Mouse (Mus musculus) adrenal gland, adult 18-20 months (tissue): ENCODE data around the gene Apoa2. TPM values are rescaled to one million over a fixed set of nuclear protein-coding genes. Genes with fewer than 3 reads are reported as not detected.

ENCODE experiments used
- DNase-seq, 2 experiments: peaks; one replicate each; pipeline ENCODE4 v3.0.0; 2021 to 2022; ENCODE audit warnings: low spot score in 2 of 2
- total RNA-seq, 2 experiments: library from RNA; stranded (reverse); gene quantifications; 1 replicate in 1 of 2; 2 replicates in 1 of 2; pipeline ENCODE4 v1.2.3; 2021

Apoa2 gene
- total RNA-seq, 2 experiments from 2014 or later: 4.2 to 4.6 TPM

- no peak for DNase-seq
Observed at GRCm38 (mm10) chr1:171204249-171204644, 20.6 kb upstream of the Apoa2 start.

- DNase-seq: no peak
Observed at GRCm38 (mm10) chr1:171205704-171206493, 19.0 kb upstream of the Apoa2 start.

GRCm38 (mm10) chr1:171209409-171209808 is 15.4 kb upstream of the Apoa2 start:
- no peak for DNase-seq

GRCm38 (mm10) chr1:171212854-171213253 is 12.0 kb upstream of the Apoa2 start:
- DNase-seq: no peak

- no peak for DNase-seq
Observed at GRCm38 (mm10) chr1:171213801-171214496, 10.9 kb upstream of the Apoa2 start, which contains the start of gene Nr1i3. Gene Nr1i3 (plus strand): TSS chr1:171213970.

- no peak for DNase-seq
Observed at GRCm38 (mm10) chr1:171216241-171216955, 8.5 kb upstream of the Apoa2 start.

GRCm38 (mm10) chr1:171220871-171221270 is 4.0 kb upstream of the Apoa2 start:
- peak; percentile 83 to 86 for DNase-seq

GRCm38 (mm10) chr1:171221281-171222193 is 3.3 kb upstream of the Apoa2 start:
- no peak for DNase-seq

- peak; percentile 68 to 78 for DNase-seq
Observed at GRCm38 (mm10) chr1:171222238-171223155, 2.4 kb upstream of the Apoa2 start, which contains the start of gene Tomm40l. Gene Tomm40l (minus strand): TSS chr1:171222514.

- DNase-seq: no peak
Observed at GRCm38 (mm10) chr1:171223168-171223567, 1.7 kb upstream of the Apoa2 start.

GRCm38 (mm10) chr1:171223796-171224195 is 1.1 kb upstream of the Apoa2 start:
- peak in 1 of 2 experiments; percentile 49 for DNase-seq

GRCm38 (mm10) chr1:171226780-171227179 is 1.9 kb downstream of the Apoa2 start:
- DNase-seq: peak in 1 of 2 experiments; percentile 1

GRCm38 (mm10) chr1:171227879-171228278 is 3.0 kb downstream of the Apoa2 start:
- peak in 1 of 2 experiments; percentile 24 for DNase-seq

- no peak for DNase-seq
Observed at GRCm38 (mm10) chr1:171229750-171230149, 4.9 kb downstream of the Apoa2 start.

- no peak for DNase-seq
Observed at GRCm38 (mm10) chr1:171230215-171230614, 5.4 kb downstream of the Apoa2 start.

- DNase-seq: no peak
Observed at GRCm38 (mm10) chr1:171231844-171232243, 7.0 kb downstream of the Apoa2 start.

GRCm38 (mm10) chr1:171232348-171232747 is 7.5 kb downstream of the Apoa2 start:
- DNase-seq: no peak

GRCm38 (mm10) chr1:171232800-171233730 is 8.2 kb downstream of the Apoa2 start:
- DNase-seq: no peak
